In genomic region chr17:35201128-35201527, GRCm38 (mm10) we compare ENCODE assay signal across 16 mouse cellular contexts. TPM values are rescaled to one million over a fixed set of nuclear protein-coding genes. Genes with fewer than 3 reads are reported as not detected.
DNase-seq lines count a peak whose midpoint lies in the region; TF ChIP-seq lines count a peak whose summit lies in the region.
"Had no signal": no experiment of that assay in that cellular context is flagged by ENCODE, and none has a peak within 500 bp of the region (broad histone marks: within the 10 kb centered on the region; RNA-seq: fewer than 3 reads in every experiment).

No protein-coding gene starts in this region.

- intact Hi-C loops in gastrocnemius, adult 2 months (cut with DNase I) = no loop called here
- intact Hi-C loops in gastrocnemius, postnatal 14 days (cut with DNase I; ENCODE audit: low total_unique reads) = no loop called here

- peak overlapping the region; percentile 61 for H3K4me3 ChIP-seq in gastrocnemius, adult 2 months
- peak overlapping the region; percentile 63 for H3K4me3 ChIP-seq in spleen, adult 2 months (ENCODE audit: extremely low read depth, insufficient read depth, insufficient read length)
- H3K4me3 ChIP-seq in small intestine, adult 2 months (ENCODE audit: low read depth, low read length) = peak overlapping the region; percentile 56
- H3K4me3 ChIP-seq: embryonic facial prominence, embryonic 12.5 days; hindbrain, embryonic 13.5 days had no signal

- no peak for TF ChIP-seq POLR2A in spleen, adult 2 months (IDR thresholded peaks at IDR 0.05; ENCODE audit: low read depth, low read length)
- no peak for TF ChIP-seq POLR2A in small intestine, adult 2 months (IDR thresholded peaks at IDR 0.05; ENCODE audit: low read depth, low read length)

- H3K36me3 ChIP-seq in spleen, adult 2 months (ENCODE audit: control insufficient read depth, insufficient read depth, low read length) = peaks cover 5% of the 10 kb centered on the region
- no peaks in the 10 kb centered on the region for H3K36me3 ChIP-seq in small intestine, adult 2 months (ENCODE audit: control insufficient read depth, insufficient read depth, low read length)
- H3K36me3 ChIP-seq: embryonic facial prominence, embryonic 12.5 days; hindbrain, embryonic 13.5 days had no signal

- DNase-seq in gastrocnemius, adult 2 months = no peak
- DNase-seq in gastrocnemius, postnatal 14 days = no peak
- peak in 1 of 2 experiments; percentile 50 for DNase-seq in spleen, adult 2 months (ENCODE audit: low read depth in 1 of 2, low spot score in 2 of 2)
- DNase-seq in spleen, adult 12 weeks (ENCODE audit: low spot score) = no peak
- DNase-seq in induced T-regulatory cell, adult 2 months (ENCODE audit: low read depth) = peak; percentile 78
- no peak for DNase-seq in layer of hippocampus, postnatal 25 days (ENCODE audit: extremely low spot score in 1 of 2, low spot score in 1 of 2)
- DNase-seq in embryo, embryonic 10 days (ENCODE audit: low spot score) = no peak
- DNase-seq: cerebellum, adult 11-12 months had no signal

- no peak for TF ChIP-seq CTCF in gastrocnemius, adult 2 months (IDR thresholded peaks at IDR 0.05)
- TF ChIP-seq CTCF in spleen, adult 2 months (IDR thresholded peaks at IDR 0.05; ENCODE audit: extremely low read depth, insufficient read depth, insufficient read length, insufficient replicate concordance) = no peak
- TF ChIP-seq CTCF in small intestine, adult 2 months (IDR thresholded peaks at IDR 0.05; ENCODE audit: extremely low read depth, insufficient read length, insufficient replicate concordance, low read depth, low read length) = no peak

- 6% methylated on average over 11 of the region's 11 CpGs for WGBS in spleen, adult 2 months
- 52% methylated on average over 11 of the region's 11 CpGs for WGBS in small intestine, adult 2 months

- H3K4me1 ChIP-seq in spleen, adult 2 months (ENCODE audit: control insufficient read depth, insufficient read depth, insufficient read length) = peaks cover 26% of the 10 kb centered on the region
- H3K4me1 ChIP-seq in small intestine, adult 2 months (ENCODE audit: control insufficient read depth, insufficient read depth, insufficient read length, low read length) = peaks cover 26% of the 10 kb centered on the region

- H3K27me3 ChIP-seq in spleen, adult 2 months (ENCODE audit: control insufficient read depth, insufficient read depth, low read length) = no peaks in the 10 kb centered on the region
- no peaks in the 10 kb centered on the region for H3K27me3 ChIP-seq in small intestine, adult 2 months (ENCODE audit: control insufficient read depth, insufficient read depth, low read length)

- no peak overlapping the region for H3K27ac ChIP-seq in gastrocnemius, adult 2 months
- H3K27ac ChIP-seq in spleen, adult 2 months (ENCODE audit: insufficient read depth, low read length) = peak overlapping the region; percentile 69
- H3K27ac ChIP-seq in small intestine, adult 2 months (ENCODE audit: insufficient read depth, low read depth, low read length) = no peak overlapping the region
- H3K27ac ChIP-seq: embryonic facial prominence, embryonic 12.5 days; hindbrain, embryonic 13.5 days had no signal

RNA-seq across cellular contexts. Expression of gene Tnf, which starts 0.7 kb away (rescaled TPM):
- not detected for total RNA-seq in gastrocnemius, adult 2 months (2021)
- under 1 TPM; 0.24 to 0.68 TPM for total RNA-seq in gastrocnemius, postnatal 14 days (2021)
- polyA plus RNA-seq in spleen, adult 2 months (2012; rRNA removed) = 7.5 and 13.2 TPM in 2 replicates
- polyA plus RNA-seq in small intestine, adult 2 months (2012; rRNA removed) = 0.94 and 1.8 TPM in 2 replicates
- not detected for total RNA-seq in layer of hippocampus, postnatal 25 days (2021)
- total RNA-seq: left cerebral cortex, adult 18-20 months had no signal
- polyA plus RNA-seq: forebrain, embryonic 14.5 days; hindbrain, embryonic 13.5 days had no signal

RNA-seq across cellular contexts. Expression of gene Lta, which starts 4.0 kb away (rescaled TPM):
- total RNA-seq in gastrocnemius, adult 2 months (2021) = under 1 TPM in 1 of 2 experiments, not detected in 1; 0.41 TPM
- under 1 TPM; 0.42 to 0.78 TPM for total RNA-seq in gastrocnemius, postnatal 14 days (2021)
- polyA plus RNA-seq in spleen, adult 2 months (2012; rRNA removed) = 24.8 and 26.8 TPM in 2 replicates
- polyA plus RNA-seq in small intestine, adult 2 months (2012; rRNA removed) = 0.47 and 0.66 TPM in 2 replicates
- total RNA-seq in layer of hippocampus, postnatal 25 days (2021) = under 1 TPM in 1 of 2 experiments, not detected in 1; 0.20 TPM
- total RNA-seq: monocyte, adult 5-6 weeks had no signal

RNA-seq across cellular contexts. Expression of gene Ltb, which starts 6.9 kb away (rescaled TPM):
- not detected for total RNA-seq in gastrocnemius, adult 2 months (2021)
- under 1 TPM in 1 of 2 experiments, not detected in 1; 0.31 TPM for total RNA-seq in gastrocnemius, postnatal 14 days (2021)
- polyA plus RNA-seq in spleen, adult 2 months (2012; rRNA removed) = 531 and 756 TPM in 2 replicates
- 26.2 and 32.9 TPM in 2 replicates for polyA plus RNA-seq in small intestine, adult 2 months (2012; rRNA removed)
- total RNA-seq in layer of hippocampus, postnatal 25 days (2021) = under 1 TPM; 0.42 to 0.54 TPM

RNA-seq across cellular contexts. Expression of gene Lst1, which starts 12.9 kb away (rescaled TPM):
- 1 to 10 TPM in 1 of 2 experiments, under 1 TPM in 1; 0.67 to 1.2 TPM for total RNA-seq in gastrocnemius, adult 2 months (2021)
- 1 to 10 TPM; 1.5 to 2.8 TPM for total RNA-seq in gastrocnemius, postnatal 14 days (2021)
- polyA plus RNA-seq in spleen, adult 2 months (2012; rRNA removed) = 109 and 112 TPM in 2 replicates
- 11.5 and 18.8 TPM in 2 replicates for polyA plus RNA-seq in small intestine, adult 2 months (2012; rRNA removed)
- 1 to 10 TPM; 8.1 to 8.9 TPM for total RNA-seq in layer of hippocampus, postnatal 25 days (2021)

RNA-seq across cellular contexts. Expression of gene Gm16181, which starts 19.5 kb away (rescaled TPM):
- not detected for total RNA-seq in gastrocnemius, adult 2 months (2021)
- not detected for total RNA-seq in gastrocnemius, postnatal 14 days (2021)
- 0.34 TPM in 1 of 2 replicates, not detected in the other for polyA plus RNA-seq in spleen, adult 2 months (2012; rRNA removed)
- polyA plus RNA-seq in small intestine, adult 2 months (2012; rRNA removed) = 0.22 TPM in 1 of 2 replicates, not detected in the other
- total RNA-seq in layer of hippocampus, postnatal 25 days (2021) = not detected
- total RNA-seq: gastrocnemius, postnatal 36 days; left cerebral cortex, adult 18-20 months had no signal
- polyA plus RNA-seq: embryonic facial prominence, embryonic 12.5 days; forebrain, embryonic 14.5 days; lung, postnatal 0 days had no signal
